ENCODE assay signal across 18 mouse cellular contexts in genomic region chr4:151105886-151106285, GRCm38 (mm10). TPM values are rescaled to one million over a fixed set of nuclear protein-coding genes. Genes with fewer than 3 reads are reported as not detected.
DNase-seq lines count a peak whose midpoint lies in the region; ATAC-seq and TF ChIP-seq lines count a peak whose summit lies in the region.
"Had no signal": no experiment of that assay in that cellular context is flagged by ENCODE, and none has a peak within 500 bp of the region (broad histone marks: within the 10 kb centered on the region; RNA-seq: fewer than 3 reads in every experiment).

No protein-coding gene starts in this region.

- no peak for TF ChIP-seq CTCF in hindbrain, postnatal 0 days (IDR thresholded peaks at IDR 0.05; ENCODE audit: low read depth)

- peaks cover 23% of the 10 kb centered on the region for H3K4me1 ChIP-seq in heart, embryonic 16.5 days (ENCODE audit: control insufficient read depth, insufficient read depth, low read length)
- peaks cover 25% of the 10 kb centered on the region for H3K4me1 ChIP-seq in hindbrain, postnatal 0 days (ENCODE audit: insufficient read depth, low read length)
- peaks cover 63% of the 10 kb centered on the region for H3K4me1 ChIP-seq in neural tube, embryonic 15.5 days

- H3K4me2 ChIP-seq in heart, embryonic 16.5 days (ENCODE audit: low read depth, low read length), result peak overlapping the region; percentile 70
- H3K4me2 ChIP-seq in hindbrain, postnatal 0 days (ENCODE audit: low read depth, low read length), result peak overlapping the region; percentile 79
- H3K4me2 ChIP-seq in neural tube, embryonic 15.5 days, result peak overlapping the region; percentile 72

- DNase-seq in cerebellum, adult 9-11 months, result peak; percentile 50
- DNase-seq in cerebellum, adult 11 months, result no peak
- DNase-seq in heart, adult 9 months (ENCODE audit: low spot score in 2 of 2), result no peak
- DNase-seq in hindbrain, postnatal 0 days (ENCODE audit: low spot score), result no peak
- no peak for DNase-seq in yolk sac, embryonic 10.5 days (ENCODE audit: low spot score)
- no peak for DNase-seq in frontal cortex, adult 2 months (ENCODE audit: extremely low spot score in 1 of 2, low spot score in 1 of 2)
- DNase-seq: adrenal gland, postnatal 25 days; cerebellum, adult 8-10 months; gastrocnemius, postnatal 10 days; thymus, adult 18-20 months had no signal

- peaks cover 27% of the 10 kb centered on the region for H3K27me3 ChIP-seq in heart, embryonic 16.5 days (ENCODE audit: control insufficient read depth, insufficient read depth, low read length)
- no peaks in the 10 kb centered on the region for H3K27me3 ChIP-seq in hindbrain, postnatal 0 days (ENCODE audit: insufficient read depth, low read length)
- H3K27me3 ChIP-seq in neural tube, embryonic 15.5 days (replicated peaks), result no peaks in the 10 kb centered on the region

- no peak for ATAC-seq in heart, embryonic 16.5 days (replicated peaks; ENCODE audit: extremely low read depth, insufficient read depth, low FRiP score)
- no peak for ATAC-seq in hindbrain, postnatal 0 days
- no peak for ATAC-seq in neural tube, embryonic 15.5 days (ENCODE audit: low FRiP score)
- ATAC-seq: intestine, postnatal 0 days had no signal

- H3K36me3 ChIP-seq in heart, embryonic 16.5 days (ENCODE audit: control insufficient read depth, insufficient read depth), result no peaks in the 10 kb centered on the region
- H3K36me3 ChIP-seq in hindbrain, postnatal 0 days (ENCODE audit: insufficient read depth, low read length), result no peaks in the 10 kb centered on the region
- no peaks in the 10 kb centered on the region for H3K36me3 ChIP-seq in neural tube, embryonic 15.5 days

- WGBS in heart, embryonic 16.5 days, result 47% methylated on average over 6 of the region's 6 CpGs
- 34% methylated on average over 6 of the region's 6 CpGs for WGBS in hindbrain, postnatal 0 days
- WGBS in neural tube, embryonic 15.5 days, result 49% methylated on average over 6 of the region's 6 CpGs

- H3K27ac ChIP-seq in heart, embryonic 16.5 days (ENCODE audit: low read length), result peak overlapping the region; percentile 92
- H3K27ac ChIP-seq in hindbrain, postnatal 0 days, result no peak overlapping the region
- H3K27ac ChIP-seq in neural tube, embryonic 15.5 days (replicated peaks), result peak overlapping the region; percentile 45

- H3K9ac ChIP-seq in heart, embryonic 16.5 days (ENCODE audit: low read length), result peak overlapping the region; percentile 84
- H3K9ac ChIP-seq in hindbrain, postnatal 0 days (replicated peaks; ENCODE audit: low read length), result peak overlapping the region; percentile 93; the same call in 1 of the 2 replicates
- peak overlapping the region; percentile 88 for H3K9ac ChIP-seq in neural tube, embryonic 15.5 days (replicated peaks)

- H3K4me3 ChIP-seq in heart, embryonic 16.5 days (ENCODE audit: low read length), result peak overlapping the region; percentile 65
- H3K4me3 ChIP-seq in hindbrain, postnatal 0 days (ENCODE audit: low read length), result peak overlapping the region; percentile 67
- peak overlapping the region; percentile 85 for H3K4me3 ChIP-seq in neural tube, embryonic 15.5 days (replicated peaks)

- no peaks in the 10 kb centered on the region for H3K9me3 ChIP-seq in heart, embryonic 16.5 days (replicated peaks; ENCODE audit: control insufficient read depth, low read length)
- no peaks in the 10 kb centered on the region for H3K9me3 ChIP-seq in hindbrain, postnatal 0 days (ENCODE audit: low read length)
- no peaks in the 10 kb centered on the region for H3K9me3 ChIP-seq in neural tube, embryonic 15.5 days (replicated peaks)

RNA-seq across cellular contexts. Expression of gene Gm13090, which starts 16.5 kb away (rescaled TPM):
- 0.20 TPM in 1 of 2 replicates, not detected in the other for polyA plus RNA-seq in heart, embryonic 16.5 days (2015; fragmentation: Nextera tagmentation; extraction: Ambion mirVana)
- not detected in 2 replicates for total RNA-seq in hindbrain, postnatal 0 days (2014; rRNA removed)
- not detected in 2 replicates for polyA plus RNA-seq in hindbrain, postnatal 0 days (2015; fragmentation: Nextera tagmentation; extraction: Ambion mirVana)
- 0.34 TPM in 1 of 2 replicates, not detected in the other for polyA plus RNA-seq in neural tube, embryonic 15.5 days (2015; fragmentation: Nextera tagmentation; extraction: Ambion mirVana)
- not detected in 2 replicates for polyA plus RNA-seq in frontal cortex, adult 2 months (2012; rRNA removed)
- total RNA-seq: adrenal gland, postnatal 25 days; gastrocnemius, postnatal 10 days; left cerebral cortex, postnatal 10 days; liver, adult 2 months; monocyte, adult 5-6 weeks had no signal
- polyA plus RNA-seq: intestine, postnatal 0 days; large intestine, adult 2 months; liver, adult 2 months; lung, embryonic 16.5 days had no signal

RNA-seq across cellular contexts. Expression of gene Vamp3, which starts 48.1 kb away (rescaled TPM):
- polyA plus RNA-seq in heart, embryonic 16.5 days (2015; fragmentation: Nextera tagmentation; extraction: Ambion mirVana), result 101 and 106 TPM in 2 replicates
- 34.2 and 35.2 TPM in 2 replicates for total RNA-seq in hindbrain, postnatal 0 days (2014; rRNA removed)
- 56.3 and 57.0 TPM in 2 replicates for polyA plus RNA-seq in hindbrain, postnatal 0 days (2015; fragmentation: Nextera tagmentation; extraction: Ambion mirVana)
- 46.1 and 57.9 TPM in 2 replicates for polyA plus RNA-seq in neural tube, embryonic 15.5 days (2015; fragmentation: Nextera tagmentation; extraction: Ambion mirVana)
- 53.5 and 55.8 TPM in 2 replicates for polyA plus RNA-seq in frontal cortex, adult 2 months (2012; rRNA removed)
